Mouse (Mus musculus): ENCODE measurements around the gene Il1r2. TPM values are rescaled to one million over a fixed set of nuclear protein-coding genes. Genes with fewer than 3 reads are reported as not detected.

Gene Il1r2
- total RNA-seq, 2 experiments from 2014 or later: 0.76 TPM; not detected in 1

DNA sequence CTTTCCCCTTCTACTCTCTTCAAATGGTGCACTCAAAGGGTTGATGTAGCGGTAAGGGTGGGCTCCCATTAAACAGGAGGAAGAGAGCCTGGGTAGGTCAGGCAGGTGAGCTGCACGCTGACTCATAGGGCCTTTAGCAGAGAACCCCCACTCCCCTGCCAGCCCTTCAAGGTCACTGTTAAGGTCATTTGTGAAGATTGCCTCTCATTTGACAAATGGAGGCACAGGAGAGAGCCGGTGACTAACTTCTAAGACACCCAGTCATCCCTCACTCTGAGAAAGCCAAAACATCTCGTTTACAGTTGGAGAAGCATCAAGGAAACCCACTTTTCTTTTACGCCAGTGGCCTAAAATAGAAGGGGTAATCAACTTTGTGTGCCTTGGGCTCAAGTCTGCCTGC is 16.5 kb upstream of the Il1r2 start:
- intact Hi-C loops (cut with DNase I): no loop called here
- no peak for DNase-seq (ENCODE audit: low spot score in 2 of 2)

DNA sequence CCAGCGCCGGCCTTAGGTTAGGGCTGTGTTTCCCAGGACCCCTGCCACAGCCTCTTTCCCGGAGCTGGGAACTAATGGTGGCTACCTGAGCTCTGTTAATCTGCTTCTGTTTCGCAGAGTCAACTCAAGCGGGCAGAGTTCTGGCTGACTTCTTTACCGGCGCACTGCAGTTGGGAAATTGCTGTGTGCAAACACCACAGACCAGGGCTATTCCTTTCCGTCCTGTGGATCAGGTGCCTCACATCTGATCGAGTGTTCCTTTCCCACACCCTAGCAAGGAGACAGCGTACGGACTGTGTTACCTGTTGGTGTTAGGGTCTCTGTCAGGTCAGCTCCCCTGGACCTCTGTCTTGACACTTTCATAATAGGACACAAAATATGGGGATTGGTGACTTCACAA is 15.9 kb upstream of the Il1r2 start:
- no peak for DNase-seq (ENCODE audit: low spot score in 2 of 2)
- intact Hi-C loops (cut with DNase I): no loop called here

DNA sequence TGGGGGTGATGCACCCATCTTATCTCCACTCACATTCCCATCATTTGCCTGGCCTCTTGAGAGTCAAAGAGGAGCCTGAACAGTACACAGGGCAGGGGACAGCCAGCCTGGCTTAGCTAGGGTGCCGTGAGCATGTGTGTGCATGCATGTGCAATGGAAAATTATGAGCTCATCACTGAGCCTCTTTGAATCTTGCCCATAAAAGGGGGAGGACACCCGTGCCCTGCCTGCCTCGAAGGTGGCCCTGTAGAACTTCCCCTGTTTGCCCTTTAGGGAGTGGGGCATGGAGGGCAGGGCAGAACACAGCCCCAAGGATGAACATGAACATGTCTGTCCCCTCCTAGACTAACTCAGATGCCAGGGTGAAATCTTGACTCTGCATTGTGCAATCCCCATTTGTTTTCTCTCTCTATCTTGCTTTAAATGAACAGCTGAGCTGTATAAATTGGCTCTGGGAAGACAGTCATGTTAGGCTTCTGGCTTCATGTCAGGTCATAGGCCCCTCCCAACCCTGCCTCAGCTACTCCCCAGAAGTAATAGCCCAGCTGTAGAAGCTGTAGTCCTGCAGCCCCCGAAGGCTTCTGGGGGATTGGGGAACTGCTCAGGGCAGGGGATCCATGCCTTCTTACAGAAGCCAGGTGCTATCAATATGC is 14.6 kb upstream of the Il1r2 start:
- intact Hi-C loops (cut with DNase I): no loop called here
- DNase-seq (ENCODE audit: low spot score in 2 of 2): no peak

DNA sequence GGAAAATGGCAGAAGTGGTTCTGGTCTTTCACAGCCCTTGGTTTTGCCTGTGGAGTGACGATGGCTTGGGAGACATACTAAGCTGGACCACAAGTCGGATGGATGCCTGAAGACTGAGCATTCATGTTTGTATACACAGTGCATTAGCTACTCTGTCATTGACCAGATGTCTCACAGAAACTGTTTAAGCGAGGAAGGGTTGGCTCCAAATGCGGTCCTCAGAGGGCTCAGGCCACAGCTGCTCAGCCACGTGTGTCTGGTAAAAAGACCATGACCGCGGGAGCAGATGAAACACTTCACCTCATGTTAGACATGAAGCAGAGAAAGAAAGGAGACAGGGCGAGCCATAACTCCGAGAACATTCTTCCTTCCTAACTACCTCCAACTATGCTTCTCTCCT is 12.5 kb upstream of the Il1r2 start:
- intact Hi-C loops (cut with DNase I): no loop called here

DNA sequence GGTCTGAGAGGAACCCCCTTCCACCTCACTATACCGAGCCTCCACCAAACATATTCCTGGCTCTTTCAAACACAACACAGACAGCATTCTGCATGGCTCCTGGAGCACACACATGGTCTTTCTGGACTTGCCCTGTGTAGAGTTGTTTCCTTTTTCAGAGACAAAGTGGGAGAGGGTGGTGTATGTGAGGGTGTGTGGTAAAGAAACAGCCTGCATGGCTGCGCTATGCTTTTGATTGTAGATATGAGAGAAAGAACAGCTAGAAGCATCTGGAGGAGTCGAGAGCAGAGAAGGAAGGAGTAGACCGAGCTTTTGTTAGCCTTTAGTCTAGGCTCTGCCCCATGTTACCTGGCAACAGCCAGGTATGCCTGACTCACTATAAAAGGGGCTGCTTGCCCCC is 10.5 kb upstream of the Il1r2 start:
- DNase-seq (ENCODE audit: low spot score in 2 of 2): no peak
- intact Hi-C loops (cut with DNase I): no loop called here

More for the DNA sequence above, 12.5 kb upstream of the Il1r2 start:
- DNase-seq (ENCODE audit: low spot score in 2 of 2): no peak

DNA sequence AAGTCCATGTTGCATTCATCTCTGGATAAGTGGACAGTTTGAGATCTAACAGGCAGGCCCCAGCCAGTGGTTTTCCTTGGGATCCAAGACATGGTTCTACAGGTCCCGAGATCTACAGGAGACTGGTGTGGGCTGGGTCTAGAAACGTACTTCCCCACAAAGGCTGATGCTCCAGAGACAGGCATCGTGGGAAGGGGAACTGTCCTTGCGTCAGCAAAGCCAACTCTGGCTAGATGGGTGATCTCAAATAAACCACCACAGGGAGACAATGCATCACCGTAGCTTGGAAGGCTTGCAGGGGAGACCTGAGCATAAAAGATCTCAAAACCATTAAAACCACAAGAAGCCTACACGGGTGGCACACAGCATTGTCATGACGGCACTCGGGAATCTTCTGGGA is 9.4 kb upstream of the Il1r2 start:
- DNase-seq (ENCODE audit: low spot score in 2 of 2): no peak
- intact Hi-C loops (cut with DNase I): no loop called here

DNA sequence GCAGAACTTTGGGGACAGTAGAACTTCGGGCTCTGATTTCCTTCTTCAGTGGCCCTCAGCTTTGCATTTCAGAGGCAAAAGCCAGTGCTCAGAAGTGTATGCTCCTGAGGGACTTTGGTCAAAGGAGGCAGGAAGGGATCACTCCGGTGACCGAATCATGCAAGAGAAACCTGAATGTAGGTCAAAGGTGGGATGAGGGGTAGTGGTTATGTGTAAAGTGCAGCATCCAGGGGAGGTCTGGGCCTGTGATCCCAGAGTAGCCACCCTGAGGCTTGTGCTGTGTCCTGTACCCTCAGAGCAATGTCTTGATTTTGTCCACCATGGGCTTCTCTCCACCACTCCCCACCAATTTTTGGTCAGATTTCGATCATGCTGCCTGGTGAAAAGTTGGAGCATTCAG is 1.3 kb upstream of the Il1r2 start:
- intact Hi-C loops (cut with DNase I): no loop called here

DNA sequence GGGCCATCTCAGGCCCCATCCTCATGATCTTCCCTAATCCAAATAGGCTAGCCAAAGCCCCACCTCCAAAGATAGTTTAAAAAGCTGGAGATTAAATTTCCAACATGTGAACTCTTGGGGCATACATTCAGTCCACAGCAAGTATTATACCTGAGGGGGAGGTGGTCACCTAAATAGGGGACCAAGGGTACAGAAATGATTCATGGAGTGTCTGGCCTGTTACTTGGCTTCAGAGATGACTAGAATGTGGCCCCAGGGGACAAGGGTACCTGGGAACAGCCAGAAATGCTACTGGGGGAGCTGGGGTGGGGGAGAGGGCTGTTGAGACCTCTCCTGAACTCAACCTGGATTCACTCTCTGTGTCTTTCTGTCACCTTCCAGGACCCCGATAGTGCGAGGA is 3.4 kb downstream of the Il1r2 start:
- intact Hi-C loops (cut with DNase I): no loop called here
- no peak for DNase-seq (ENCODE audit: low spot score in 2 of 2)

More for the DNA sequence above, 1.3 kb upstream of the Il1r2 start:
- DNase-seq (ENCODE audit: low spot score in 2 of 2): no peak

DNA sequence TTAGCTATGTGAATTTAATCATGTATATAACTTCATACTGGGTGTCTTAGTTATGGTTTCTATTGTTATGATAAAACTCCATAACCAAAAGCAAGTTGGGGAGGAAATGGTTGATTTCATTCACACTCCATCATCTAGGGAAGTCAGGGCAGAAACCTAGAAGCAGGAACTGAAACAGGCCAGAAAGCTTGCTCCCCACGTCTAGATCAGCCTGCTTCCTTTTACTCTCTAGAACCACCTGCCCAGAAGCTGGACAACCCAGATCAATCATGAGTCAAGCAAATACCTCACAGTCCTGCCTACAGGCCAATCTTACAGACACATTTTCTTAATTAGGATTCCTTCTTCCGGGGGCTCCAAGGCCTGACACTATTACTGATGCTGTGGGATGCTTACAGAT is 7.2 kb downstream of the Il1r2 start:
- intact Hi-C loops (cut with DNase I): no loop called here

DNA sequence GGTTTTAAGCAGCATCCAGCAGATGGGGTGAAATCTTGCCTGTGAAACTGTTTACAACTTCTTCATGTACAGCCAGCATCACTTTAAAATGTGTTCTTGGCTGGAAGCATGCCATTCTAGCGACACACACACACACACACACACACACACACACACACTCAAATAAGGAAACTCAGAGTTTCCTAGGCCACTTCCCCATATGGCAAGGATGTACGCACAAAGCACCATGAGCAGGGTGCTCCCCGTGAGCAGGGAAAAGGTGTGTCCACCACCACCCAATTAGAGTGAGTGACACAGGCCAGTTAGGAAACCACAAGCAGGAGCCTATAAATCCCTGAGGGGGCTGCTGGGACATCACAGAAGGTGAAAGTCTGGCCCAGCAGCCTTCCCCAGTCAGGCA is 10.5 kb downstream of the Il1r2 start:
- intact Hi-C loops (cut with DNase I): no loop called here
- peak; percentile 31 to 67 for DNase-seq (ENCODE audit: low spot score in 2 of 2)

More for the DNA sequence above, 7.2 kb downstream of the Il1r2 start:
- no peak for DNase-seq (ENCODE audit: low spot score in 2 of 2)

DNA sequence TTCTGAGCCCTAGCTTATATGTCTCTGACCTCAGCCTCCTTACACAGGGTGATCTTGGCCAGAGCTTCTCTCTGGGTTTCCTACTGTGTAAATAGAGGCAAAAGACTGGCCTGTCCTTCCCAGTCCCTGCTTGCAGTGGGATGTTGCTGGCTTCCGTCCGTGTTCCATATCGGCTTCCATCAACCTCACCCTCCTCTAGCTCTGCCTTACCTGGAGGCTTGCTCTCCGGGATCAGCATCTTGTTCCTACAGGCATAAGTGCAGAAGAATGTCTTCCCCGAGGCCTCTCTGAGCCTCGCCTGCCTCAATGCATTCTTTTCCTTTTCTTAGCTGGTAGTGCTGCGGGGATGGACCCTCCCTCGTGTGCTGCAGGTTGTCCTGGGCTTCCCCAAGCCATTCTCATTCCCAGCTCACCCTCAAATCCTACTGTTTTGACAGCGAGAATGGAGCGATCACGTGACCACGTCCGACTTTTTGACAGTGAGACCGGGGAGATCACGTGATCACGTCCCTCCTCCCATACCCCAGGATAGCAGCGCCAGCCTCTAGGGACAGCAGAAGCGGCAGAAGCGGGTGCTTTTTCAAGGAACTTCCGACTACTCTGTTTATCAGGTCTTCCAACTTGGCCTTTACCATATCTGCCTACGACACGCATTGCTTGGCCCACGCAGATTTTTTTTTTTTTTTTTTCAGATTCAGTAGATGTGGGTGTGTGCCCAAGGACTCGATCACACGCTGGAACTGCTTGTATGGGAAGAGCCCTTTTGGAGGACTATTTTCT is 11.7 kb downstream of the Il1r2 start:
- DNase-seq (ENCODE audit: low spot score in 2 of 2): peak; percentile 76 to 83
- intact Hi-C loops (cut with DNase I): no loop called here

DNA sequence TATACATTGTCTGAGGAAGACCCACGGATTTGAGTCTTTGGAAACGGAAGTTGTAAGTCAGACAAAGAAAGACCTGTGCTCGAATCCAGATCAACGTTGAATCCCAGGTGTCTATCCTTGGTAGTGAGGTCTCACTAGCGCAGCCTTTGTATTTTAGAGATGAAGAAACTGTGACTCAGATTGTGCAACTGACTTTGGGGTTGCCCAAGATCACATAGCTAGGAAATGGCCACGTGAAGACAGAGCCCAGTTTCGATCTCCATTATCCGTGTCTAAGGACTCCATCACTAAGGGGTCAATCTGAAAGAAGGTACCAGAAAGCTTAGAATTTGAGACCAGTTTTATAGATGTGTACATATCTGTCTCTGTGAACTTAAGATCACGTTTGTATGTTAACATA is 17.3 kb downstream of the Il1r2 start:
- intact Hi-C loops (cut with DNase I): no loop called here
- no peak for DNase-seq (ENCODE audit: low spot score in 2 of 2)

DNA sequence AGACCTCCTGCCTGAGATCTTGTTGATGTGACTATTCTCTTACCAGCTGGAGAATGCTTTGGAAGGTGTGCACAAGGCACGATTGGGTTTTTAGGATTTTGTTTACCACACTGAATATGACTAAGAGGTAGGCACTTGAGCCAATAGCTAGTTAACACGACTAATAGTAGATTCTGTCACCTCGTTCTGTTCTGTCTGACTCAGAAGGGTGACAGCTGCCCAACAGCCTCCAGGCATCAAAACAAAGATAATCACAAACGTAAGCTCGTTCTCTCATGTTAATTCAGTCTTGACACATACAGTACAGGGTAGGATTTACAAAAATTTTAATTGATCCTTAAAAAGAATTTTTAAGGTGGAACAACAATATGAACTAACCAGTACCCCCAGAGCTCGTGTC is 18.7 kb downstream of the Il1r2 start:
- DNase-seq (ENCODE audit: low spot score in 2 of 2): no peak
- intact Hi-C loops (cut with DNase I): no loop called here

DNA sequence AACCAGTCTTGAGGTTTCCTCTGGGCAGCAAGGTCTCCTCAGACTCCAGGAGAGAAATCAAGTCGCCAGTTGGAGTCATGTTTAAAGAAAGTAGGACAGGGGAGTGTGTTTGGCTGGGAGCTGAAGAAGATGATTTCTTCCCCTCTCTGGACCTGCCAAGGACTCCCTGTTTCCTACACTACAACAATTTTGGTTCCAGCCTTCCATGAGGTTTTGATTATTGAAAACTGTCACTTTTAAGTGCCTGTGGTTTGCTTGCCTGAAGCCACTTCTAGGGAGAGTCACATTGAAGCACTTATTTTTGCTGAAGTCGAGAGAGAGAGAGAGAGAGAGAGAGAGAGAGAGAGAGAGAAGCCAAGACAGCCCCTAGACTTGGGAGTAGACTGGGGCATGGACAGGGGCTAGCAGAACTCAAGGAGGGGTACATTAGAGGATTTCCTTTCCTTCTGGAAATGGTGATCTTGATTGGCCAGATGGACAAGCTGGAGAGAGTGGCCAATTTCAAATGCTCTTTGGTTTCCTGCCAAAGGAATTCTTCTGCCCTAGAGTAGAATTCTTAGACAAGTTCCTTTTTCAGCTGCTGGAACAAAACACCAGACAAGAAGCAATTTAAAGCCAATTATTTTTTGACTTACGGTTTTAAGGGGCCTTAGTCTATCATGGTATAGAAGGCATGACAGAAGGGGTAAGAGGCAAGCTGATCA is 20.9 kb downstream of the Il1r2 start:
- intact Hi-C loops (cut with DNase I): no loop called here
- DNase-seq (ENCODE audit: low spot score in 2 of 2): no peak

DNA sequence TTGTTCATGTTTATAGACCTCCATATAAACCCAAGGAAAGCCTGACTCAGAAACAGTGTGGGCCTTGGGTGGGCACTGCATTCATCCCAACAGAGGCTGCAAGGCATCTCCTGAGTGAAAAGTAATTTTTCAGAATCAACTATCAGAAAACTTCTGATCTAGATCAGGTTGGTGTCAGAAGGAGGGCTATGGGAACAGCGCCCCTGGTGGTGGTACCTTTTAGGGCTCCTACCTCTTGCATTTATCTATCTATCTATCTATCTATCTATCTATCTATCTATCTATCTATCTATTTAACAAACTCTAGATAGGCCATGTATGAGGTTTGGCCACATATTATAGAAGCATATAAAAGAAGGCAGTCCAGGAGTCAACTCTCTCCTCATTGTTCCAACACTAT is 21.7 kb downstream of the Il1r2 start:
- intact Hi-C loops (cut with DNase I): no loop called here
- no peak for DNase-seq (ENCODE audit: low spot score in 2 of 2)

DNA sequence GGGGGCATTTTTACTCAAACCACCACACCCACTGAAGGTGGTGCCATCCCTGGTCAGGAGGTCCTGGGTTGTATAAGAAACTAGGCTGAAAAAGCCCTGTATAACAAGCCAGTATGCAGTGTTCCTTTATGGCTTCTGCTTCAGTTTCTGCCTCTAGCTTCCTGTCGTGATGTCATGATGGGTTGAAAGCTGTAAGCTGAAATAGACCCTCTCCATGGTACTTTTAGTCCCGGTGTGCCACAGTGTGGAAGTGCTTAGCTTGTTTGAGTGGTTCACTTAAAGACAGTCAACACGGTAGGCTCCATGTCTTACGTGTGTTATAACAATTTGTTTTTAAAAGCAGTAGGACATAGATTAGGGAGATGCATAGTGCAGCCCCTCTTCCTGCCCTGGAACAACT is 32.4 kb downstream of the Il1r2 start:
- intact Hi-C loops (cut with DNase I): no loop called here
- DNase-seq (ENCODE audit: low spot score in 2 of 2): no peak

DNA sequence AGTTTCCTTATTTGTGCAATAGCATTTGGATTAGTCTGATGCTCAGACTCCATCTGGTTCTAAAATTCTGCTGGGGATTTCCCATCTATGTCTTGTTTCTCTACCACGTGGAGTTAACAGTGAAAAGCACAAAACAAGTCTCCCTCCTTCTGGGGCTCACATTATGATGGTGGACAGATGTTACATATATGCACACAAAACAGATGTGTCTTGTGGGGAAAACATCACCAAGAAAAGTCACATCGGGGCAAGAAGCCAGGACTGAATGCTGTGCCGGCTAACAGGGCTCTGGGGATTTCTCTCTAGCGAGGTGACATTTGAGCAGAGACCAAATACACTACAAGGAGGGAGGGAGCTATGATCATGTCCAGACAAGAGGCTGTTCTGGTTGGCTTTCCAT is 32.8 kb downstream of the Il1r2 start:
- no peak for DNase-seq (ENCODE audit: low spot score in 2 of 2)
- intact Hi-C loops (cut with DNase I): no loop called here

DNA sequence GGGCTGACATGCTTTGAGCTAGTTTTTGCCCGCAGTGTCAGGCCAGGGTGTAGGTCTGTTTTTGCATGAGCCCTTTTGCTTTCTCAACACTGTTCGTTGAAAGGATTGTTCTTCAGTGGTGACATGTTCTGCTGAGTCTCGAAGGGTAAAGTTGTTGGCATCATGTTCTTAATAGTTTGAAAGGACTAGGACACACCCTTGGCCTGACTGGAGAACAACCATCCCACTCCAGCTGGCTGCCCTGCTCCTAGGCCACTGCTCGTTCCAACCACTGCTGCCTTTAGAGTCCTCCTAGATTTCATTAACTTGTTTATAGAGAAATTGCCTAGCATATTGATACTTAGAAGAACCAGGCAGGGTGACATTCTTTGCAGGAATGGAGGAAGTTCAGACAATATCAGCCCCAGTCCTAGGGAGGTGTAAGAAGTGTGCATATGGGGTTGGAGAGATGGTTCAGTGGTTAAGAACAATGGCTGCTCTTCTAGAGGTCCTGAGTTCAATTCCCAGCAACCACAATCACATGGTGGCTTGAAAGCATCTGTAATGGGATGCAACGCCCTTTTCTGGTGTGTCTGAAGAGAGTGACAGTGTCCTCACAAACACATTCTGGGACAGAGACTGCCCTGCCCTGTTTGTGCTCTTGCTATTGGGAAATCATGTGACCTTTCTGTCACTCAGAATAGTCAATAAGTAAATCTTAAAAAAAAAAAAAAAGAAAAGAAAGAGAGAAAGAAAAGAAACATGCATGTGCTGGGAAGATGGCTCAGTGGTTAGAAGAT is 34.3 kb downstream of the Il1r2 start:
- intact Hi-C loops (cut with DNase I): no loop called here
- no peak for DNase-seq (ENCODE audit: low spot score in 2 of 2)

DNA sequence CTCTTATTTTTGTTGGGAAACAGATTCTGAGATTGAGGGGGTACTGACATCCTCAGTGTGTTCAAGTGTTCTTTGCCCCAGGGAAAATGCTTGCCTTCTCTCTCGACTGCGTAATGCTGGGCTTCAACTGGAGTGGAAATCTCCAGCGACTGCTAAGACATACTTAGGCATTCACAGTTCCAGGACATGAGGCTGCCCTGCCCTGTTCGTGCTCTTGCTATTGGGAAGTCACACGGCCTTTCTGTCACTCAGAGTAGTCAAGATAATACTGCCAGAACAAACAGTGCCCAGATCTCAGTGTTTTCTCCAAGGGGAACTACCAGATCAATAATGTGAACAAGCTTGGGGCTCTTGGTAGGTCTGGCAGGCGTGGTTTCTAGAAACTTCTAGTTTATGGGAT is 35.9 kb downstream of the Il1r2 start:
- intact Hi-C loops (cut with DNase I): loop anchor here (10.0 kb wide), 1 partner anchor 145 kb away; no protein-coding TSS in a partner anchor
- DNase-seq (ENCODE audit: low spot score in 2 of 2): no peak

DNA sequence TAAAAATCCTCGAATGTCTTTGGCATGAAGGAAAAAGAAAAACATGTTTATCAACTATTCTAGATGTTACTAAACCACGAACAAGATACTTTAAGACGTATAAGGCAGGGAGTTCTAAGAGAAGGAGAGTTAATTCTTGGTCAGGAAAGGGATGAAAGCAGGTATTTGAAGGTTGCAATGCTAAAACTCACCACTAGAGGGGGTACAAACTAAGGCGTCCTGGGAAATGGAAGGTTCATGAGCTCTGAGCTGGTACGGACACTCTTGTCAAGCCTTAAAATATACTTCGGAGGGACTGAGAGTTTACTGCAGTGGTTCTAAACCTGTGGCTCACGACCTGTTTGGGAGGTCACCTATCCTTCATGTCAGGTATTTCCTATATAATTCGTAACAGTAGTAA is 41.4 kb downstream of the Il1r2 start:
- peak; percentile 52 to 70 for DNase-seq (ENCODE audit: low spot score in 2 of 2)
- intact Hi-C loops (cut with DNase I): loop anchor here (1.0 to 10.0 kb wide), 2 partner anchors 140 to 429 kb away; no protein-coding TSS in a partner anchor

Measured in left cerebral cortex, postnatal 14 days (tissue).